Comparison of ENCODE assay signal across 8 mouse cellular contexts in genomic region chr3:136969796-136970195, GRCm38 (mm10).
A peak's percentile ranks its signal among the peaks of the same experiment; 100 is the strongest.
DNase-seq lines count a peak whose midpoint lies in the region; ATAC-seq lines count a peak whose summit lies in the region.

No protein-coding gene starts in this region.

- intact Hi-C loops in heart, postnatal 36 days (cut with DNase I): no loop called here

- no peak for DNase-seq in frontal cortex, postnatal 10 days (ENCODE audit: low spot score in 2 of 2)
- DNase-seq in ovary, postnatal 36 days (ENCODE audit: low spot score): peak; percentile 7
- no peak for DNase-seq in ovary, postnatal 14 days (ENCODE audit: low spot score)
- peak; percentile 31 to 38 for DNase-seq in heart, postnatal 36 days
- peak; percentile 27 for DNase-seq in skeletal muscle tissue, adult 2 months (ENCODE audit: low read depth, low spot score)
- DNase-seq in thymus, postnatal 36 days: no peak
- DNase-seq in c-Kit-positive CD71-positive TER-119-positive erythroid progenitor cells, embryonic 14.5 days (ENCODE audit: low spot score): no peak

- peak; percentile 32; the same call in 1 of the 2 replicates for ATAC-seq in frontal cortex, adult (ENCODE audit: low TSS enrichment)

Comparison
In these comparisons a context has a peak if more than half of its experiments do, and no peak if none do; other contexts are left out.
1. DNase-seq: peak in ovary, postnatal 36 days (single experiment), heart, postnatal 36 days (2 of 2) and skeletal muscle tissue, adult 2 months (single experiment); none in frontal cortex, postnatal 10 days (0 of 2), ovary, postnatal 14 days (single experiment), thymus, postnatal 36 days (0 of 2) and c-Kit-positive CD71-positive TER-119-positive erythroid progenitor cells, embryonic 14.5 days (single experiment).